Mouse (Mus musculus) adrenal gland, postnatal 36 days (tissue): ENCODE data around the gene Cd36. TPM values are rescaled to one million over a fixed set of nuclear protein-coding genes. Genes with fewer than 3 reads are reported as not detected.
A peak's percentile ranks its signal among the peaks of the same experiment; 100 is the strongest.

Experiments
- DNase-seq, 2 experiments: peaks; one replicate each; pipeline ENCODE4 v3.0.0; 2021; ENCODE audit warnings: mixed read lengths in 1 of 2
- total RNA-seq, 2 experiments: library from RNA; stranded (reverse); gene quantifications; 2 replicates each; pipeline ENCODE4 v1.2.3; 2021

Cd36 gene
- total RNA-seq, 2 experiments from 2014 or later, result 537 to 556 TPM

DNA sequence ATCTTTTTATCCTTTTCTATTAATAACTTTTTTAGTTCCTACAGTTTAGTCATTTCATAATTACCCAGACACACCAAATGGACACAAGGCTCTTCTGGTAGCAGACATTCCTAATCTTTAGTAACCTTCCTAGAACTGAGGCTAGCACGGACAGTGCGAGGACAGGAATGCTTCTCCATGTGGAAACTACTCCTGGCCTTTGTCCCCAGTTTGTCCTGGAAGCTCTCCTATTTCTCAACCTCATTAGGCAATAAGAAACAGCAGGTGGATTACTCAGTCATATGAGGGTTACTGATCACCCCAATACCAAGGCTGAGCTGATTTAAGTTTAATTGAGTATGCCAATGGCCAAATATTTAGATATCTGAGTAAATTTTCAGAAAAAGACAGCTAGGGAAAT is 25.5 kb downstream of the Cd36 start:
- no peak for DNase-seq

DNA sequence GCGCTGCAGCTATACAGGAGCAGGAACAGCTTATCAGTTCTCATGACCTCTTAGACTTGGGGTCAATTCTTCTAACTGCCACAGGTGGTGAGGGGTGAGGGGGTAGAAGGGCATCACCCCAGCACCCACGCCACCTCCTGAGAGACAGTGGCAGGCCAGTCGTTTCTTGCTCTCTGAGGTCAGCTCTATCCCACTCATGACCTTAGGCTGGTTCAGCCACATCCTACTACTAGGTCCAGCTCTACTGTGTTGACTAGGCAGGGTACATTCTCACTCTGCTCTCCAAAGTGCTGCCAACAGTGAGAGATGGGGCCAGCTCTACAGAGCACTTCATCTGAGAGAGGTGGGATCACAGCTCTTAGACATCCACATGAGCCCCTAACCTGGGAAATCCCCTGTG is 30.2 kb downstream of the Cd36 start:
- no peak for DNase-seq

DNA sequence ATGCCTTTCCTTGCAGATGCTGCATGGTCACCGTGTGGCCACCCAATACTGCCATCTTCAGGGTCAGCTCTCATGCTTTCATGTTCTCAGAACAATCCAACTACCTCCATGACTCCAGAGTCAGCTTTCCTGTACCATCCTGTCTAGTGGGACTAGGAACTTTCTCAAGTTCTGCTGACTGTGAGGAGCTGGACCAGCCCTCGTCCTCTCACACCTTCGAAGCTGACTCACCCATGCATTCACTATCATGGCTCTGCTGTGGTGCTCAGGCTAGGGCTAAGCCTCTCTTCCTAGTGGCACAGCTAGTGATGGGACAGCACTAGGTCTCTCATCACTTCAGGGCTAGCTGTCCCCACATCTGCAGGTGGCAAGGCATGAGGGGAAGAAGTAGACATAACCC is 30.7 kb downstream of the Cd36 start:
- no peak for DNase-seq

DNA sequence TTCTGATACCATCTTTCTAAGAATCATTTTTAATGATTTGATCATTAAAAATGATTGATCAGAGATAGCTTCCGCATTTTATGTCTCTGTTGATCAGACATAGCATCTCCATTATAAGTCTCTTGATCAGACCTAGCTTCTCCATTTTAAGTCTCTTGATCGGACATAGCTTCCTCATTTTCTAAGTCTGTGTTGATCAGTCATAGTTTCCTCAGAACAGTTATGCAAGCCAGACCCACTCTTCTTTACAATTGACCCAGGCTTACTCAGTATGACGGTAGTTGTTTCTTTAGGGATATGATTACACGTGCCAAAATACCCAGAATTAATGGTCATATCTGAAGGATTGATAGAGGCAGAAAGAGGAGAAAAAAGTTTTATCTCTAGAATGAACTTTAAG is 31.3 kb downstream of the Cd36 start:
- DNase-seq, result no peak

DNA sequence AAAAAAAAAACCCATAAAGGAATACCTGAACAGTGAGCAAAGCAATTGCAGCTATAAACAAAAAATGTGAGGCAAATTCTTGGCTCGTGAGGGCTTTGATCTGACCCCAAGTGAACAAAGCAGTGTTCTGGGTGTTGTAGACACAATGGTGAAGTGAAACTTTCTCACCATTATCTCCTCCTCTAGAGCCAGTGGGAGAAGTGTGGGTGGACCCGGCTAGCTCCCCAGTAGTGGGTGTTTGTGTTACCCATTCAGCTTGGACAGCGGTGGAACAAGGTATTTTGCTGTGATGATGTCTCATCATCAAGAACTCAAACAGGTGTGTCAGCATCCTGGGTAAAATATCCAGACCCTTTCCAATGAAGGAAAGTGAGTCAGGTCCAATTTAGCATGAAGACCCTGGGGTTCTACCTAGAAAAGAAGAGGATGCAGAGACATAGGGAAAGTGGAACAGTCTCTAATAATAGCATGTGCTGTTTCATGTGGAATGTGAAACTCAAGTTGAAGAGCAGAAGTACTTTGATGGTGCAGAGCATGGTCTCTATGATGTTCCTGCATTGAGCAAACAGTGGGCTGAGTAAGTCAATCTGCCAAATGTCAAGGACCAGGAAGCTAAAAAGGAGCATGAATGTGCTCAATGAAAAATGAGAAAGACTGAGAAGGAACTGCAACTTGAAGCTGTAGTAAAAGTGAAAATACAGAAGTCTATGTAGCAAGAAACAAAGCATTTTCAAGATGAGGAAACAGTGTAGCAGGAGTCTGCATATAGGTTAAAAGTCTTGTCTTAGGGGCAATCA is 34.3 kb downstream of the Cd36 start:
- DNase-seq, result no peak

DNA sequence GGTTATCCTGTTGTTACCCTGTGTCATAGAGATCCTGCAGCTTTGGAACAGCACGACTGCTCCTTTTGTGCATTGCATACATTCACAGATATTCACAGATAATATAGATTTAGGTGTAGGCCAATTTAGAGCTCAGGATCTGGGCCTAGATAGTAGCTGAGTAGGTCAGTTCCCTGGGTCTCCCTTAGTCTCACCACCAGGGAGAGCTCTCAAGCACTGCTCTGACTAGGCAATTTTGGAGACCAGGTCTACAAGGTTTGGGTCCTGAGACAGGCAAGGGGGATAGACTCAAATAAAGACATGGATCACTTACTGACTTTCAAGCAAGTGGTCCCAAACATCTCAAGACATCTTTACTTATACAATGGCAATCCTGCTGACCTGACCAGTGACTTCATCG is 38.0 kb downstream of the Cd36 start:
- DNase-seq, result no peak

DNA sequence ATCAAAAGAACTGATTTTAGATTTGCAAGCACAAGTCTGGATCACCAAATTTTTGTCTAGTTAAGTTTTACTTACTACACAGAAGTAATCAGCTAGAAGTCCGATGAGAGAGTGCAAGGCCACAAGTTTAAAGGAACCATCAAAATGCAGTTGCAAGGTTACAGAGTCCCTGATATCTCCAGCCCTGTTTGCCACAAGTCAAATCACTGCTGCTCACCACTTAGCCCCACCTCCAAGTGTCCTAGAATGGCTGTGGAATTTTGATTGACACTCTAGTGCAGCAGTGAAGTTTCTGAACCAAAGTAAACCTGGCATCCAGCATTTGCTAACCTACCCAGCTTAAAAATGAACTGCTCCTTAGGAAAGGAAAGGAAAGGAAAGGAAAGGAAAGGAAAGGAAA is 39.0 kb downstream of the Cd36 start:
- peak; percentile 53 to 62 for DNase-seq

DNA sequence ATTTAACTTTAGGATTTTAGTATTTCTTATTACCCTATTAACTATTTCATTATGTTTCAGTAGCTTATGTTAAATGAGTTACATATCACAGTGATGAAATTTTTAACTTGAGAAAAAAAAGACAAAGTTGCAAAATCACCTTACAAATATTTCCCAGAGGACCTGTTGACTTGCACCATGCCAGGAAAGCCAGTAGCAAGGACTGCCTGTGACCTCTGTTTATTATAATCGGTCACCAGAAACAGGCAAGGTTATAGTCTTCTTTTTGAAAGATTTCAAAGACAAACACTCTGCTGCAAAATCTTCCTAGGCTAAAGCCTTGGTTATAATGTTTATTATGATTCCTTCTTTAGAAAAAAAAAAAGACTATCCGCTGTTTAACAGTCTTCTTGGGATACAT is 39.9 kb downstream of the Cd36 start:
- DNase-seq, result no peak

DNA sequence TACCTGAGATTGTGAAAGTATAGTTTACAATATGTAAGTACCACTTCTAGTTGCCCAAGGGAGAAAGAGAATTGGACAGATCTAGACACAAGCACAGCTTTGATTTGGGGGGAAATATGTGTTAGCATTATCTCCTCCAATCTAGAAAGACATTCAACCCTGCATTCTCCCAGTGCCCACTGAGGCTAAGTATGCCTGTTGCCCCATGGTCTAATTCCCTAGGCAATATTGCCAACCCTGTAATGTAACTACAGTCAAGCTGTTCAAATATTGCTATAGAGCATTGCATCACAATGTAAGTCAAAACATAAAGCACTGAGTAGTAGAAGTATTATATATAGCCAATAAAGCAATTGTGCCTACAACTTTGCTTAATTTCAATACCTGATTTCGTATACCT is 40.3 kb downstream of the Cd36 start:
- no peak for DNase-seq

DNA sequence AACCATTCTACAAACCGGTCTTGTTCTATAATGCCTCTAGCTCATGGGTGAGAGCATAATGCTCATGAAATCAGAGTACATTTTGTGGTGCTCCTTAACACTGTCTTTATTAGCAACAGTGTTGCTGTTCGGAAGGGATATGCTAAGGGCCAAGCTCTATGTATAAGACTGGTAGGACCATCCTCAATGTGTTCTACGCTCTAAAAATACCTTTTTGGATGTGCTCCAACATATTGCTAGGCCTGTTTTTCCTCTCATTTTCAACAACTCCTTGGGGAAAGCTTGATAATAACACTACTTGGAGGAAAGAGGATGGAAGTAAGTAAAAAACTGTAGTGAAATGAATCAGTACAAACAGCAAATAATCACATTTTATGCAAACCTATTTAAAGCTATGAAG is 44.7 kb downstream of the Cd36 start:
- DNase-seq, result no peak

DNA sequence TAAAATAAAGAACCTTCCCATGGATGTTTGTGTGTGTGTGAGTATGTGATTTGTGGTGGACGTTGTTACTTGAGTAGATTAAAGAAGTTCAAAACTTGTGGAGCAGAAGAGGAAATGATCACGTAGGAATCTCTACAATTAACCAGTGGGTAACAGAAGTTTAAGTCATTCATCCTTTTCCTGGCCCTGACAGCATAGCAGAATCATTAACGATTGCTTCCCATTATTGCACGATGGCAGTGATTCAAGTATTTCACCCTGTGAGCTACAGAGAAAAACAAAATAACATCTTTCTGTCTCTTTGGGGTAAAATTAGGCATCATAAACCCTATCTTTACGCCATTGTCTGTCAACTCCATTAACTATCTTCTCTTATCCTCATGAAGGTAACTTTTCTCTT is 45.3 kb downstream of the Cd36 start:
- DNase-seq, result no peak

DNA sequence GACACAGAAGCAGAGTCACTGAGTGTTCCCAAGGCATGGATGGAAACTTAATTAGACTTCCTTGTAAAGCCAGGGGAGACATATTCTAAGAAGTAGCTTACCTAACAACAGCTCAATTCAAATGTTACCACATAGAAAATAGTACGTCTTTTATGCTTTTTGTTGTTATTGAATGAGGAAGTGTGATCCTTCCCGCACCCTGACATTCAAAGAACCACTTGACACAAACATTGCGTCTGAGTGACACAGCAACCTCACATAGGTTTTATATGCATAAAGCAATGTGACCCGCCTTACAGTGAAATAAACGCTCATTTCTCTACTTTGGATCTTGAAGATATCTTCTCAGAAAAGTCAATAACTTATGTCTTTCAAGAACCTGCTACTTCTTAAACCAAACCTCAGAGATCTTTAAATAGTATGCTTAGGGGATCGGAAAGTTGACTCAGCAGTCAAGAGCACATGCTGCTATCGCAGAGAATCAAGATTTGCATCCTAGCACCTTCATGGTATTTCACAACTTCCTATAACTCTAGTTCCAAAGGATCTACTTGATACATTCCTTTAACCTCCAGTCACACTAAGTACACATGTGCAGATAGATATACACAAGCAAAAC is 46.4 kb downstream of the Cd36 start:
- DNase-seq, result no peak

DNA sequence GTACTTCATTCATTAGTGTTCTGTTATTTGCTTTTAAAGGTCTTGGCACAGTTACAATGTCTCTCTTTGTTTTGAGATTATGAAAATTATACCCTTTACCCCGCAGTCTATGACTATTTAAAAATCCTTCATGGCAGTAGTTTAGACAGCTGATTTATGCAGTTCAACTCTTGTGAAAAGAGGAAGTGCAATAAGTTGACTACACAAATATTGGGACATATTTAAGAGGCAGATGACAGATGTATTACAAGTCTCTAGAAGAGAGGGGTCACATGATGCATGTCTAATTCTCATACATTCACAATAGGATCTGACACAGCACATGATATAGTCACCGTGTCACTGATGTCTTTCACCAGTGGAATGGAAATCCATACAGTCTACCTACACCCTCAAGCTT is 49.1 kb downstream of the Cd36 start:
- DNase-seq, result no peak

DNA sequence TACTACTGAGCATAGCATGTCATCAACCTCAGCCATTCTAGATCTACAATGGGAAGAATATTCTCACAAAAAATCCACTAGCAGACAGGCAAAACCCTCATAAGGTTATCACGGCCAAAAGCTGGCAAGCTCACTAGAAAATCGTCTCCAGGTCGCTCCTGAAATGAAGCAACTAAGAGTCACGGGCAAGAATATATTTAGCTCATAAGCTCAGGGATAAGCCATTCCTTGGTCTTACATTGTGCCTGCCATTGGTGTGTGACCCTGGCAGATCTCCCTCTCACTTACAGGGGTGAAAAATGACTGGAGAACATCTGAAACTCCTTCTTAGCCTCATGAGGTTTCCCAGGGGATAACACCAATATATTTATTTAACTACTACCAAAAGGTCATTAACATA is 52.2 kb downstream of the Cd36 start:
- DNase-seq, result no peak

DNA sequence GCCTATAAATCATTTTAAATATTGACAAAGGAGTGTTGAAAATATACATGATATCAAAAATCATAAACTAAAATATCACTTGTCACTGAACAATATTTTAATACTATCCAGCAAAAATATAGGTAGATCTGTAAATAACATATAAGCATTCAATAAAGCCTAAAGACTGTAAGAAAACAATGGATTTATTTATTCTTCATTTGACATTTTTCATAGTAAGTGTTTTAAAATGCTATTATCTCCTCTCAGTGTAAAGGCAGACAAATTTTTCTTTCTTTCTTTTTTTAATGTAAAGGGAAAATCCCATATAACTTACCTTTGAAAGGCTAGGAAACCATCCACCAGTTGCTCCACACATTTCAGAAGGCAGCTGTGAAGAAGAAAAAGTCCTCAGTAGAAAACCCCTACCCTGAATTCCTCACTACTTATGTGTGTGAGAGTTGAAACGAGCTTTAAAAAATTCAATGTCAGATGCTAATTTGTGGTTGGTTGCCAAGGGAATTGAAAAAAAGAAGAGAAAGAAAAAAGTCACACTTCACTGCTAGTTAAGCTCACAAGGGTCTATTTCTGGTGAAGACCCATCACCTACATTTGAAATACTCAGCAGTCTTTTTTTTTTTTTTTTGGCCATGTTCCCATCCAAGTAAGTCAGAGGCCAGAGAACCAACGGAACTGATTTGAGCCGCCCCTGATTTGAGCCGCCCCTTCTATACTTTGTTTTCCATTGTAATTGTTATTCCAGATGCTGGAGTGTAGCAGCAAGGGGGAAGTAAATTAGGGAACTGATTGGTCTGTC is 53.1 kb downstream of the Cd36 start:
- no peak for DNase-seq

DNA sequence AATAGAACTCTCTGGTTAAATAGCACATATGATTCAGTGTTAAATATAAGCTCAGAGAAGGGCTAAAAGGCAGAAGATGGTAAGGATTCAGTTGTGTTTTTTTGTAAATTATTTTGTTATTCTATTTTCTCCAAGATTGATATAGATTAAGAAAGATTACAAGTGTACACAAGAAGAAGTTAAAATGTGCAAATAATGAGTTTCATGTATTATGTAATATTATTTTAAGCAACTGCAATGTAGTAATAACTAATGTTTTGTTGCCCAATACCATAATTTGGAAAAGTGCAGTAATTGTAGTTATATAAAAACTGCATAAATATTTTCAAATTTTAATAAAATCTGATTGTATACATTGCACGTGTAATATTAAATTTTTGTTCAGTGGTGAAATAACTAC is 54.8 kb downstream of the Cd36 start:
- DNase-seq, result no peak

DNA sequence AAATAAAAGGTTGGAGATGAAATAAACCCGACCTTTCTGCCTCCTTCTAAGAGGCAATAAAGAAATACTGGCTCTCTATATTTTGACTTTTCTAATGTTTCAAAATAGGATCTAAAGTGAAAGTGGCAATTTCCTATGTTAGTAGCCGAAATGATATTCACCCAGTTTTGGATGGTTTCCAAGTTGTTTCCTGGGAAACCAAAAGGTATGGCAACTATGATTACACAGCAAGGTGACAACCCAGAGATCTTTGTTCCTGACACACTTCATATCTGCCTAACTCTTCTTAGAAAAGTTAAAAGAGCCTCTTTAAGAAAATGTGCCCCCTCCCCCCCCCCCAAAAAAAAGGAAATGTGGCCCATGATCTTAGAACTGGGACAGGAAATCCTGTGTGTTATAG is 58.1 kb downstream of the Cd36 start:
- no peak for DNase-seq

DNA sequence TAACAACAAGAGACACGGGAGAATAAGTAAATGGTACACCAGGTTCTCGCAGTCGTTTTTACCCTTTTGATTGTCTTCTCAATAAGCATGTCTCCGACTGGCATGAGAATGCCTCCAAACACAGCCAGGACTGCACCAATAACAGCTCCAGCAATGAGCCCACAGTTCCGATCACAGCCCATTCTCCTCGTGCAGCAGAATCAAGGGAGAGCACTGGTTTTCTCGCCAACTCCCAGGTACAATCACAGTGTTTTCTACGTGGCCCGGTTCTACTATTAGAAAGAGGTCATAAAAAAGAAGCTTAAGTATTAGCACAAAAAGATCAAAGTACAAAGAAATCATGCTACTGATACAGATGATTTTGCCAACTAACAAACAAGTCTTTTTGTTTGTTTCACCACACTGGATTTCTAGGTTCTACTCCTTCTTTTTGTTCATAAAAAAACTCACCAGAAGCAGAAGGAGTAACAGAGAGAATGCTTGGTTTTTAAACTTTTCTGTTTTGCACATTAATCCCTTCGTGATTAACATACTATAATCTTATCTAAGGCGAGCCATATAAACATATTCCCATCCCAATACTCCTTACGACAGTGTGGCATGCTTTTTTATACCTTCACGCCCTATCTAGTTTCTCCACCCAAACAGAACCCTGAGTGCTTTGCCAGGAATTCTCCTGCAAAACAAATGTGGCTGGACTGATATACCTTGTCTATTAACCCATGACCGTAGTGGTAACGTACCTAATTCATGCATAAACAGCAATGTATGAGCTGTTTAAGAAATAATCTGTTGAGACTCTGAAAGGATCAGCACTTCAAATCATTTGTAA is 59.7 kb downstream of the Cd36 start:
- DNase-seq, result no peak

DNA sequence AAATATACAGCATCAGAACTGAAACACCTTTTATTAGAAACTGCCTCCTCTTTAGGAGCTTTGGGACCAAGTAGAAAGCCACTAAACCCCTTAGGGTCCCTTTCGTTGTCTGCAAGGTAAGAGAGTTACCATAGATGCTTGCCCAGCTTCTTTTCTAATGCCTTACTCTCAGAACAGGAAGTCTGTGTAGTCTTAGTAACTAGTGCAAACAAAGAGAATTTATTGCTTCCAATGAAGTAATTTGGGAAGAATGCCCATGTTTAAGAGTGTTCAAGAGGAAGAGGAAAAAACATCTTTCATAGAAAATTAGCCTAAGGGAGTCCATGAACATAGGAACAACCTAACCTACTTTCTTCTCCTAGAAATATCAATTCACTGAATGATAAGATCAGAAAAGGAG is 67.2 kb downstream of the Cd36 start:
- no peak for DNase-seq

DNA sequence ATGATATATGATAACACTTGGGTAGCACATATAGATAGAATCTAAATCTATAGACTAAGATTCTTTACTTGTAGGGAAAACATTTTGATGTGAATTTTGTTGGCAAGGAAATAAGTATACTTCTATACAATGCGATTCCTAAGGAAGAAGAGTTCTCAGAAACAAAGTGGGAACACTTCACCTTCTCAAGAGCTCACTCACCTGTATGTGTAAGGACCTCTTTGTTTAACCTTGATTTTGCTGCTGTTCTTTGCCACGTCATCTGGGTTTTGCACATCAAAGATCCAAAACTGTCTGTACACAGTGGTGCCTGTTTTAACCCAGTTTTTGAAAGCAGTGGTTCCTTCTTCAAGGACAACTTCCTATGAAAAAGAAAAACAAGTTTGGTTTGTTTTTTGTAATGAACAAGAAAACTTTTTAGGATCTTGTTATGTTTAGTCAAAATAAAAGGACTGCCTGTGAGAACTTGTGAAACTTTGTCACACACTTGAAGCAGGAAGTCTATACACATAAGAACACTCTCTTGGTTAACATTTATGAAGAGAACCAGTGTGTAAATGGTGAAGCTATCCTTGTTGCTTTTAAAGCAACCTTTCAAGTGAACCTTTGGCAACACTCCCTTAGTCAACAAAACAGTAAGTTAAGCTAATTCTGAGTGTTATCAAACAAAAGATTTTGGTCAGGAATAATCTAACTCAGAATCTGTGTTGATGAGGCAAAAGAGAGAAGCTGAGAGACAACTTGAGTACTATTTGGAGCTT is 68.2 kb downstream of the Cd36 start:
- no peak for DNase-seq

DNA sequence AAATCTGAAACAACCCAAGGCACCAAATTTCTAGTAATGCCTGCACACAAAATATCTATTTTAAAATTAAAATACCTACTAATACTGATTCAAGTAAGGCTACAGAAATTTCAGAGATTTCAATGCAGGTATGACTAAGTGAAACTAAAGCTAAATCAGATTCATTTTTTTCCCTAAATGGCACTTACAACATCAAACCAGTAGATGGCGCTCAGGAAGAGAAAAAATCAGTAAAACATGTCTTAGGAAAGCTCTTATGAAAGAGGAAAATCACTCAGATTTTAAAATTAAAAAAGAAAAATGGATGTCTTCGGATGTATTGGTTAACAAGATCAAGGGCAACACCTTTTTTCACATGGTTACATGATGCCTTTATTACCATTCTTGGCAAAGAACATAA is 72.4 kb downstream of the Cd36 start:
- DNase-seq, result no peak

DNA sequence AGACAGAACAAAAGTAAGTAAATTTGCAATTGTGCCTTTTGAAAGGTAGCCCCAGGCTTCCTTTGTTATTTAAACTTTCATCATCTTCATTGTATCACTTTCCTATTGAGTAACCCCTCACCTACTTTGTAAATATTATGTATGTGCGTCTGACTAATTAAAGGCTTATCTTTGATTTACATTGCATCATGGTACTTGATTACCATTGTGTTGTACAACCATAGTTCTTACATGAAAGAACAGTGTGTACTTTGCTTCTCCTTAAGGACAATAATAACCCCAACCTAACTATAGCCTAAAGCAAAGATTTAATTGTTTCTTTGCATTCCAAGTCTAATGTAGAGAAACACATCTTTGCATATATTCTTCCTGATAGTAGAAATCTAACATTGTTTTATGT is 78.3 kb downstream of the Cd36 start:
- no peak for DNase-seq
